Mouse (Mus musculus) neural tube, embryonic 10.5 days (tissue): ENCODE results near the gene Phka1.
"Not testable (repeated sequence)": the region's sequence is repeated elsewhere in the genome, so short reads cannot be mapped to it uniquely, and the experiment has no call there.

Source experiments
- DNase-seq: peaks from one replicate; pipeline ENCODE4 v3.0.0-alpha.2; 2017; ENCODE audit warnings: low spot score; ENCODE audit errors: extremely low spot score

The Phka1 gene

DNA sequence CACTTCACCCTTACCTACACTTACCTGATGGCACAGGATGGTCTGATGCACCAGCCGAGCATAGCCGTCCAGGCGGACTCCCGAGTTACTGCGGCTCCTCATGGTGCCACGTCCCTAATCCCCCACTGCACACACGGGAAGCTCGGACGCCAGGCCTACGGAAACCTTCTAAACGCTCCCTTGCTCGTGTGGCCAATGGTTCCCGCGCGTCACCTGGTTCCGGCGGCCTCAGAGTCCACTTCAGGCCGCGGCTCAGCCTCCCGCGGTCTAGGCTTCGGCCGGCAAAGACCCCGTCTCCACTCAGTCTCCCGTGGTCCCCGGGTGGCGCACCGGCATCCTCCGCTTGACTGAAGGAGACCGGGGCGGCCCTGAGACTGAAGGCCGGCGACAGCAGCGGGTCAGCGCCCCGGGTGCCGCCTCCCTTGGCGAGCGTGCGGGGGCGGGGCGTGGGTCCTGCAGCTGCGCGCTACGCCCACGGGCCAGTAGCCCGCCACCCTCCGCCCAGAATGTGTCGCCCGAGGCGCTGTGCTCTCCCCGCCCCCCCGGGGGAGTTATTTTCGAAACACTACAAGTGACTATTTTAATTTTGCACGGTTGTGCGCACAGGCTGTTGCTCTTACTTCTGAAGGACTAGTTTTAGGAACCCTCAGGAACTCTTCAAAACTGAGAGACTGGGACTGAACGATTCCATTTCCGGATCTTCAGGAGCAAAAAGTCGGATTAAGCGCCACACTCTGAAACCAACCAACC, at the start of gene Phka1:
Gene Phka1, minus strand, starts transcription at position 424 of the 750 bp plus-strand sequence.
- DNase-seq = peak; percentile 37

DNA sequence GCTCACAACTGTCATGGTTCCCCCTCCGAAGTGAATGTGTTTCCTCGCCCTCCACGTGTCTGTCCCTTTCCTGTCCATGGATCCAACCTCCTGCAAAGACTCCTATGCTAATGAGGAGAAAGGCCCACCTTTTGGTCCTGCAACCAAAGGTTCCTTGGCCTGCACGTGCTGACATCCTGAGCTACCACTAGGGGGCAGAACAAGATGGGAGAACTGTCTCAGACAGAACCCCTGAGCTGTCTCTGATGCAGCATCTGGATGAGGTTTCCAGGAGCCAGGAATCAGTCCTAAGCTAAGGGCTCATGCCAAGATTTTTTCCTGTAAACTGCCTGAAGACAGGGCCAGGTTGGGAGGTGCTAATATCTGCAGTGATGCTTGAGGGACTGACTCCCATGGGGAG, 45.2 kb upstream of the Phka1 start:
- DNase-seq = peak; percentile 14

DNA sequence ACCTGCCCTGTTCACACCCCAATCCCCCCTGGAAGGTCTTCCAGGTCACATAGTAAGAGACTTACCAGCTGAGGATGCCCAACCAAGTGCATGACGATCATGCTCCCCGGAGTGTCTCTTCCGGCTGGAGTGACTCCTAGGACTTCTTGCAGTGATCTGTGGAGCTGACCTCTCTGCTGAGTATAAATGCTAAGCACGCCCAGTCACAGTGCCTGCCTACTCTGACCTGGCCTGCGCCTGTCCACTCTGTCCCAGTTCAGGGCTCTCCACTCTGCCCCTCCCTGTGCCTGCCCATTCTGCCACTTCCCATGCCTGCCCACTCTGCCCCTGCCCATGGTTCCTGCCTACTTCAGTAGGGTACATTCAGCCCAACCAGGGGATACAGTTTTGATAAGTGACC, 42.8 kb upstream of the Phka1 start, which contains the start of gene Gm3880:
Gene Gm3880, minus strand, starts transcription at position 101 of the 400 bp plus-strand sequence.
- not testable (repeated sequence) for DNase-seq

DNA sequence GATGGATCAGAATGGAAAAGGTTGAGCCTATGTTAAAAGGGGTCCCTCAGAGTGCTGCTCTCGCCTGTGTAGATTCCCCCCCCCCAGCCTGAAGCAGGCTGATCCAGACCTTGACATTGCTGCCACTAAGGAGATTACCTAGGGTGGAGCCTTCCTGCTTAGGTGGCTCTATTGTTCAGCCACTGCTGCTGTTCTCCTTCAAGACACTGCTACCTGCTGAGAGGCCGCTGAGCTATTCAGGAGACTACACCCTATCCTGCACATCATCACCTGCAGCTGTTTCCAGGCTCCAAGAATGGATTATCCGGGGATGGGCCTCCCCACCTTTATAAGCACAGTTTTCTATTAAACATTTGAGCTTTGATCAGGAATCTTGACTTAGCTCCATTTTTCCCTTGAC, 40.7 kb upstream of the Phka1 start:
- DNase-seq = not testable (repeated sequence)

DNA sequence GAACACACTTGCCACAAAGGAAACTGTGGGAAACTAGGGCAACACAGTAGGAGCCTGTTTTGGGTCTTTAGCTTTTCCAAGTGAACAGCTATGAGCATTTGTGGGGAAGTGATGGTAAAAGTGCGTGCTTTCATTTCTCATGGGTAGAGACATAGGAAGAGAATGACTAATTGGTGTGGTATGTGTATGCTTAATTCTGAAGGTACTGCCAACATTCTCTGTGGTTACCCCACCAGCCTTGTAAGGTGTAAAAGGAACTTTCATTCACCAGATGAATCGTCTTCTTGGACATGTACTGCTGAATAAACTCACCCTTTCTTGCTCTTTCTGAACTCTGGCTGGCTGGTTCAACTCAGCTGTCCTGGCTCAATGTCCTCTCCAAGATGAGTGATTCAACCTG, 22.6 kb upstream of the Phka1 start:
- no peak for DNase-seq

DNA sequence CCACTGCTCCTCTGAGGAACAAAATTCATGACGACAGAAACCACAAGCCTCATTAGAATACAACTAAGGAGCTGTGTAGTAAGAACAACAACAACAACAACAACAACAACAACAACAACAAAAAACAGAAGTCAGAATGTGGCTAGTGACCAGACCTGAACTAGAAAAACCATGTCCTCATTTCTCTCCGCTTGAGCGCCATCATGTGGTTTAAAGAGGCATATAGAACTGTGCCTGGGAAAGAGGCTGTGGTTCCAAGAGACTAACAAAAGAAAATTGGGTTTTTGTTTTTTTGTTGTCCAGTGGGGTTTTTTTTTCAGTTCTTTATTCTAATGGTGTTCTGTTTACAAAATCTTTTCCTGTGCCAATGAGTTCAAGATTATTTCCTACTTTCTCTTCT, 16.7 kb upstream of the Phka1 start:
- no peak for DNase-seq

DNA sequence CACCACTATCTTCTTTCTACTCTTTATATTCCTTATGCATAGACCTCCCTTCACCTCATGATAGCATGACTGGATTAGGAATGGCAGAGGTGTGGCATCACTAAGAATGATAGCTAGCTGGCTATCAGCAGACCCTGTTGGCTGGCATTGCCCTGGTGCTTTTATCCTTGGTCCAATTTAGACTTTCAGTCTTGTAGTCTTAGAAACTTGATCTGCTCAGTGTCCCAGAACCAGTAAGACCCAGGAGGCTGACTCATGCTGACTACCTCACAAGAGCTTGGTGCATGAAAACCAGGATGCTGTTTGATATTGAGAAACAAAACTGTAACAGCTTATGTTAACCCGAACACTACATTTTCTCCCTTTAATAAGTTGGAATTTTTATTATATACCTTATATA, 1.6 kb upstream of the Phka1 start:
- DNase-seq = no peak

DNA sequence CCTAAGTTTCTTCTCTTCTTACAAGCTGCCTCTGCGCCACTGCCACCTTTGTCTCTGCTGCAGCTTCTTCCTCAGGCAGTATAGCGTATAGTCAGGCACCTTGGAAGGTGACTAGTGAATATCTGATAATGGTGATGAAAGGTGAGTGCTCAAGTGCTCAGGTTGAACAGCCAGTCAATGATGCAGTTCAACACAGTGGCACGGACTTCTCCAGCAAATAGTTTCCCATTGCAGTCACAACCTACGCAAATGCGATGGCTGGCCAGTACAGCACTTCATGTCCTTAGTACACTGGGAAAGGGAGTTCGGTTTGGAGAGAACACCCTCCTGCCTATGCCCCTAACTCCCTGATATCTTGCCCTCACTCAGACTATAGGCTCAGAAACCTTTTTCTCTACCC, 1.1 kb upstream of the Phka1 start:
- no peak for DNase-seq

DNA sequence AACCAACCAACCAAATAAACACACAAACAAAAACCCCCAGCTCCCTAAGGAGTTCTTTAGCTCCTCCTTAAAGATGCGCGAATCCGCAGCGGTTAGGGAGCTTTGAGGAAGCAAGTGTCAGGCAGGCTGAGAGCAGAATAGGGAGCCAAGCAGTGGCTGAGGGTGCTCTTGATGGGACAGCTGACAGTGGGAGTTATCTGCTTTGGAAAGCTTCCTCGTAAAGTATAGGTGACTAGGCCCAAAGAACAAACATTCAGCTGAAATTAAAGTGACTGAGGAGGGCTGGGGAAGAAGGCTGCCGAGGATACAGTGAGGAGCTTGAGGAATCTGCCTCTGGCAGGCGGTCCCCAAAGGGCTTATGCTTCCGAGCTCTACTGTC, 516 bp upstream of the Phka1 start:
- peak; percentile 22 for DNase-seq

DNA sequence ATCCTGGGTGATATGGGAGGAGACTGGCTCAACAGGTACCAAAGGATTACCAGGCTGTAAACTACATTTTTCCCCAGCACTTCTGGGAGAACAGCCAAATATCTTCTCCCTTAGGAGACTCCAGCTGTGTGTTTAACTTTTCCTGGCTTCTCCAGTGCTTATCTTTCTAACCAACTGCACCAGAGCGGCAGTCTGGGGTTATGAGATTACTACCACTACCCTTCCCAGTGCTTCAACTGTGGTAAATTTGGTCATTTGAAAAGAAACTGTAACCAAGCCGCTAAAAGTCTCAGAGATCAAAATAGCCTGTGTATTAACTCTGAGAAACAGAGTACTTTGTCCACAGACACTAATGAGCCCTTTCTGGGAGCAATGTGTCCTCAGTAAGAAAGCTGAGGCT, 42.8 kb downstream of the Phka1 start:
- DNase-seq = no peak

DNA sequence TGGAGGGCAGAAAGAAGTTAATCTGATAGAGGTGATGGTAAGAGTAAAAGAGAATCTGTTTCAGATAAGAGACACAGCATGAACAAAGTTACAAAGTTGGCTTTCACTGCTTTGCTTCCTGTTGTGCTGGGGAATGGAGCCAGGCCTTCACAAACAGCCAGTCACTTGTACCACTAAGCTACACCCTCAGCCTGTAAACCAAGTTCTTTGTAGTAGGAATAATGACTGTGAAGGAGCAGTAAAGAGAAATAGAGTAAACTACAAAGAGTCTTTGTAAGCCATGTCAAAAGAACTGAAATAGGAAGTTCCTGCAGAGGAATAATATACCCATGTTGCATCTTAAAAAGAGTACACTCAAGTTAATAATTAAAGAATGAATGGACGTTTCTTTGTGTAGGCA, 55.5 kb downstream of the Phka1 start:
- DNase-seq = no peak

DNA sequence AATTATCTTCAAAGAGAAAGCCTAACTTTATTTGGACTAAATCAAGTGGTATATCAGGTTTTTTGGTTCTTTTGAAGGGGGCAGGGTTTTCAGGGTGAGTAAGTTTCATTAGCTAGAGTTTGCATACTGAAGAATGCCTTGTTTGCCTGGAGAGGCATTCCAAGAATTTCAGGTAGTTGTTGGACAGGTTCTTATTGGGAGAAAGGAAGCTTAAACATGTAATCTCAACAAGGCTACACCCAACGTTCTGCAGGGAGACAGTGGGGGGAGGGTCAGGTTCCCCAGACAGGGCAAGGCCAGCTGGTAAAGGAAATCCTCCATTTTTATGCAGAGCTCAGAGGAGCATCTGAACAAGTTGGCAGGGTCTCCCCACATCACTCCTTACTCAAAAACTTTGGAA, 72.9 kb downstream of the Phka1 start:
- DNase-seq = no peak

DNA sequence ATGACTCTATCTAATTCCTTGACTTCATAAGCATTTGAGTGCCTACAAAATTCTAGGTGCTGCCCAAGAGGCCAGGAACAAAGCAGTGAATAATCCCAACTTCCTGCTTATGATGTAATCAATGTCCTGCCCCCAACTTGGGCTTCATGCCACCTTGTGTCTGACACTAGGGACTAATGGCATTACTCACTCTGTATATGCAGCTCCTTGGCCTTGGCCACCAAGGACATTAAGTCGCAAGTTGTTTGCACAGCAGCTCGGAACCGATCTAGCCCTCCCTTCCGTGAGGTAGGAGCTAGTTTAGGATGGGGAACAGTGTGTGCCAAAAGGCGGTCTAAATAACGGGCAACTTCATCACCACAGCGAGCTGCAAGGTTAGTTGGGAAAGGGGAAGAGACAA, 87.1 kb downstream of the Phka1 start:
- DNase-seq = no peak

DNA sequence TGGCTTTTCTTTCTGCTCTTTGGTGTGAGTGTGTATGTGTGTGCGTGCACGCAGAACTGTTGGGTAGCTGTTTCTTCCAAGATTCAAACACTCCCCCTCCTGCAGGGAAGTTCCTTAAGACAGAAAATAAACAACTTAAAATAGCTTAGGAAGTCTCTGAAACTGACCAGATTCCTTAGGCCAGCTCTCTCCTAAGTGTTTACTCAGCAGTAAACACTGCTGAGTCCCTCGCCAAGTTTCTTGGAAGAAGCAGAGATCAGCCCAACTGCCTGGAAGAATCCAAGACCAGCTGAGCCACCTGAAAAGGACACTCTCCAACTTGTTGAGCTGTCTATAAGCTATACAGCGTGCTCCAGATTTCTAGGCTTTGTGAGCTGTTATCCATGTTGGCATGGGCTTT, 134.8 kb downstream of the Phka1 start:
- no peak for DNase-seq

DNA sequence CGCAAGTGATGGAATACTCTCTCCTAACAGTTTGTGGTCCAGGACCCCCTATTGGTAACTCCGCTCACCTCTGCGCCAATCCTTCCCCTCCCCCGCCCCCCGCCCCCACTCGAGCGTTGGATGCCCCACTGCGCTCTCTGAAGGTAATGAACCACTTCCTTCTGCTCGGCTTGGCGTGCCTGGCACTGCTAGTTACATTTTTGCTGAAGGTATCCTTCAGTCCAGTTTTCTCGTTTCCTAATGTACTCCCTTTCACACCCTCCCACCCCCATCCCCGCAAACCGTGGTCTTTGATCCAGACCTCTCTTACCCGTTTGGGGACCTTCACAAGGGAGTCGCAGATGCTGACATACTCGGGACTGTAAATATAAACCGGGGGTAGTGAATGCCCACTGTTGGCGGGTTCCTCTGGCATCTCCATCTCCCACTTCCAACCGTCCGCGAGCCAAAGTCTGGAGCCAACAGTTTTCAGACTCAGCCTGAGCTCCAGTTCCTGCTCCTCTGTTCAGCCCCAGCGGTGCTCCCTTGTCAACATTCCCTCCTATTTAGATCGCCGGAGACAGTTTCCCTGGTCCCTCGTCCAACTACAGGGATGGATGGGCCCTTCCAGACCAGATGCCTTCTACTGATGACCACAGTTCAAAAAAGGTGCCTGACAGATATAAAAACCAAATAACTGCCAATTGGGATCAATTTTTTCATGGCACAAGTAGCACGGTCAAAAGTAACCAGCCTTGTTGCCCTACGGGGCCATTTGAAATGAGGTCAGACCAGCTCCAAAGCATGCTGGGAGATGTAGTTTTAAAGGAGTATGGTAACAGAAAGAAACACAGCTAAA, 139.2 kb downstream of the Phka1 start, which contains the start of gene Hdac8:
Gene Hdac8, minus strand, starts transcription at position 716 of the 838 bp plus-strand sequence.
- peak; percentile 63 for DNase-seq

DNA sequence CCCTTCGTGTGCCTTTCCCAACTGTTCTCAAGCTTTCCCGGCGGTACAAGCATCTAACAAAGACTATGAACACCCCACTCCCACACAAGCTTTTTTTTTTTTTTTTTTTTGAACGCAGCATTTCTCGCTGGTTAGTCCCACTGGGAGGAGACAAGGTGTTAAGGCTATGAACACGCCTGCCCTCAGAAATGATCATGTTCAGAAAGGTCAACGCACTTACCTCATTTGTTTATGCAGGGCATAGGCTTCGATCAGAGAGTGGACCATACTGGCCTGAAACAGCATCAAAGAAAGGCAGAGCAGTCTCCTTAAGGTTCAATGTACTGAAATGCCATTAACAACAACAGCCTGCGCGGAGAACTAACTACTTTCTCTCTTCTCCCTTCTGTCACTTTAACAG, 139.9 kb downstream of the Phka1 start:
- no peak for DNase-seq

DNA sequence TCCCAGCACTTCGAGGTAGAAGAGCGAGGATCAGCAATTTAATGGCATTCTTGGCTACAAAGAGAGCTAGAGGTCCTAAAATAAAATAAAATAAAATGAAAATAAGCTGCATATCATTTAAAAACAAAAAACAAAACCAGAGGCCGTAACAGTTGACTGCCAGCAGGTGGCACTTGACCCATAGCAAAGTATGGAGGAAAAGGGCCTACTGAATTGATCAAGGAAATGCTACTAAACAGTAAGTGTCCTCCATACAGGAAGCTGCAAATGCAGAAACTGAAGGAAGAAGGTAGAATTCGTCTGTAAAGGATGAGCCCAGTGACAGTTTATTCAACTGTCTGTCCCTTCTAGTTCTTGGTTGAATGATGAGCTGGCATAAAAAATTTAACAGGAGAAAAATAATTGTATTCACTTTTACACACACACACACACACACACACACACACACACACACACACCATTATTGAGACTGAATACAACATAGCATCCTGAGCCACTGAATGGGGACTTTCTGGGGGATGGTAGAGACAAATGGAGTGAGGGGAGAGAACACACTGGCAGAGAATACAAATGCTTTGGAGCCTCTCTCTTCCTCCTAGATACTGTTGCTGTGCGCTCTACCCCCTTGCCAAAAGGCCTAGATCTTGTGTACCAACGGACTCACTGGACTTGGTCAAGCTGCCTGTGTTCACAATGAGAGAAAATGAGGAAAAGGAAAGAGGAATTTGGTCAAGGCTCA, 149.9 kb downstream of the Phka1 start:
- no peak for DNase-seq

DNA sequence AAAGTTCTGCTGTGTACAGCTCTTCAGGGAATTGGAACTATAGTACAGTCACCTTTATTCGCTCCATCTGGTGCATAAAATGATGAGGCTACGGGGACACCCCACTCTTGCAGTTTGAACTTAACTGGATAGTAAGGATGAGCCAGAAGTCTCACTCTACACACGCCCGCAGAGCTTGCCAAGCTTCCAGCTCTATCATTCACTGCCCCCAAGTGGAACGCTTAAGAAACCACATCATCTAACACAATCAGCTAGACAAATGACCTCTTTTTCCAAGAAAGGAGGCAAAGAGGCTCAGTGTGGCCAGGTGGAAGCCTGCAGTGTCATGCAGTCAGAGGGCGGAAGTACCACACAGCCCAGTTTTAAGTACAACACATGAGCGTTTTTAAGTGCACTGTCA, 158.5 kb downstream of the Phka1 start:
- DNase-seq = no peak

DNA sequence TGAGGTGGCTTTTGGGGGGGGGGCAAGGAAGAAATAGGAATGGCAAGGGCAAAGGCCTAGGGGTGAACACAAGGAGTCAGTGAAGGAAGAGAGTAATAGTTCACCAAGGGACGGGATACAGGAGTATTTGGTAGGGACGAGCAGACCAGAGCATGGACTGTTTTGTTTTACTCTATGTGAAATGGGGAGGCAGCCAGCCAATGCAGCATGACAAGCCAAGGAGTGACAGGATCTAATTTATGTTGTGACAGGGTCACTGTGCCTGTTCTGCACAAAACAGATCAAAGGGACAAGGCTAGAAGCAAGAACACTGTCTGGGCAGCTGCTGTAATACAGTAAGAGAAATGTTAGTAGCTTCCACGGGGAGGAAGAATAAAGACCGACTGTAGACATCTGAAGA, 164.4 kb downstream of the Phka1 start:
- no peak for DNase-seq

DNA sequence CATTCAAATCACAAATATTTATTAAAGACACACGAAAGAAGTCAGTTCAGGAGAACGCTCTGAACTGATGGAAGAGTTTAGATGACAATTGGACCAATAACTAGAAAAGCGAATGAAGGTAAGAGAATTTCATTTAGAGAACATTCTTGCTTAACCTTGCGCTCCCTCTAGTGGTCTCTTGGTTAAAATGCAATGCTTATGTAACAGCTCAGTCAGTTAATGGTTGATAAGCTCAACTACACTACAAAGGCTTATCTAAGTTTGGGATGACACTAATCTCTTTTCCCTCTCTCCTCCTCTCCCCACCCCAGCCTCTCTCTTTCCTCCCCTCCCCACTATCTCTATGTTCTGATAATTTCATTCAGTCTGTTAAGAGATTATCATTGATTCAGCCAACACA, 165.1 kb downstream of the Phka1 start:
- DNase-seq = no peak

DNA sequence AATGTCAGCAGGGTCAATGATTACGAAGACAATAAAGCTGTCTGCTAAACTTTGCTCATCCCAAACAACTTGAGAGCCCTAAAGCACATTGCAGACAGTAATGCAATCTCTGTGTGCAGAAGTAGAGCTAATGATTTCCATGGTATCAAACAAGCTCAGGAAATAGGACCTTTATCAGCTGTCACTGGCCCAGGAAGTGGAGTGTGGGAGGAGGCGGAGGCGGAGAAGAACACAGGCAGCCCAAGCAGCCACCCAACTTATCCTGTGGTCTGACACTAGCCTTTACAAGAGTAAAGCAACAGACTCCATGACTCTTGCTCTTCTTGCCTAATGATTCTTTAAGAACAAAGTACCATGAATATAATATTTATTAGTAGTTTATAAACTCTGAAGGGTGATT, 165.6 kb downstream of the Phka1 start:
- DNase-seq = no peak

DNA sequence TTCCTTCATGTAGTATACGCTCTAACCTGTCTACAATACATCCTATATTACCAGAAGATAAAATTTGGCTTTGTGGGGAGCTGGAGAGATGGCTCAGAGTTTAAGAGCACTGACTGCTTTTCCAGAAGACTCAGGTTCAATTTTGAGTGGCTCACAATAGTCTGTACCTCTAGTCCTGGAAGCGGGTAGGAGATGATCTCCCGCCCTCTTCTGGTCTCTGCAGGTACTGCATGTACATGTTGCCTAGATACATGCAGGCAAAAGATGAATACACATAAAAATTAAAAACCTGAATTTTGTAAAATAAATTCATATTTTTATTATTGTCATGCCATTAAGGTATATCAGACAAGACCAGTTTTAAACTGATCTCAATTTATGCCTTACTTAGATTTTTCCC, 167.3 kb downstream of the Phka1 start:
- peak; percentile 63 for DNase-seq
